Mouse (Mus musculus) testis, adult 2 months (tissue): ENCODE results near the gene Cers2.

ENCODE experiments used
- CTCF ChIP-seq: fragments of 200-500 bp; IDR thresholded peaks from 2 replicates; pipeline ENCODE4 v1.5.1; 2012; ENCODE audit warnings: low read depth, mild to moderate bottlenecking, inconsistent platforms, low read length, moderate library complexity; ENCODE audit not compliant: control insufficient read depth, insufficient read depth, insufficient replicate concordance
- POLR2A ChIP-seq: fragments of 200-500 bp; IDR thresholded peaks from 2 replicates; pipeline ENCODE4 v1.6.1; 2012; ENCODE audit warnings: low read depth, mild to moderate bottlenecking, inconsistent platforms, low read length, moderate library complexity; ENCODE audit not compliant: control insufficient read depth

DNA sequence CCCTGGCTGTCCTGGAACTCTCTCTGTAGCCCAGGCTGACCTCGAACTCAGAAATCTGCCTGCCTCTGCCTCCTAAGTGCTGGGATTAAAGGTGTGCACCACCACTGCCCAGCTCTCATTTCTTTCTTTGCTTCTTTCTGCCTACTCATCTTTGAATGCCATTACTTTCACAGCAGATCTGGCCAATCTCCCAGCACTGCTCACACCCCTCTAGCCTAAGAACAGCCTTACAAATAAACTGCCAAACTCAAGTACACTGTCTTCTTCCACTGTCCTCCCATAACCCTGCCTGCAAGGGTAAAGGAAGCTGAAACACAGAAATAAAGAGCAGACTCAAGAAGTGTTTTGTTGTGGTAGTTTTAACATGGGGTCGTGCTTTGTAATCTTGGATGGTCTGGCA lies 43.2 kb downstream of the Cers2 start:
- TF ChIP-seq POLR2A (no peak), CTCF (no peak)
